Mouse (Mus musculus) liver, embryonic 14.5 days (tissue): ENCODE measurements at regions not wholly inside any gene's neighbourhood (a gene's known extent, or its start where the extent isn't known, plus 50 kb on each side); places are given as distances from the start of the nearest gene placed in this dataset.

Source experiments
- CTCF ChIP-seq: IDR thresholded peaks from 2 replicates; pipeline ENCODE4 v1.5.1; 2016; ENCODE audit warnings: antibody characterized with exemption, low read depth, control low read depth
- EP300 ChIP-seq: IDR thresholded peaks from 2 replicates; pipeline ENCODE4 v1.6.1; 2016; ENCODE audit warnings: antibody characterized with exemption, low read depth

DNA sequence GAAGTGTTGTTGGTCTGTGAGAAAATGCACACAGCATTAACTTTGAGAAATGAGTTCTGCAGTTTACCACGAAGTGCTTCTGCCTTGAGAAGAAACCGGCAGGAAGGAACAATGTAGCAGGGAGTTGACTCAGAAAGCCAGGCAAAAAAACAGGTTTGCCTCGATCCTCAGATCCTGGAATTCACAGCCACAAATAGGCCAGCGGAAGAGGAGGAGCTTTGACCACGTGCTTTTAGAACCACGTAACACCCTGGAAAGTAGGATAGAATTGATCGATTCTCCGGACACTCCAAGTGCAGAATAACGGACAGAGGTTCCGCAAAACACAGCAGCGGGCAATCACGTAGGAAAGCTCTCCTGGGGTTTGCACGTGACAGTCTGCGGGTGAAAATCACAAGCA is 106.0 kb upstream of the Rhobtb1 start:
- TF ChIP-seq CTCF: no peak
- no peak for TF ChIP-seq EP300
